Mouse (Mus musculus) brown adipose tissue, adult 24 weeks (tissue): ENCODE data around the gene Vmn1r195. TPM values are rescaled to one million over a fixed set of nuclear protein-coding genes. Genes with fewer than 3 reads are reported as not detected.
"Not testable (repeated sequence)": the region's sequence is repeated elsewhere in the genome, so short reads cannot be mapped to it uniquely, and the experiment has no call there.

Source experiments
- H3K27ac ChIP-seq: fragments of 200-500 bp; replicated peaks from 2 replicates; pipeline ENCODE4 v1.5.1; 2012; ENCODE audit warnings: low read depth, mild to moderate bottlenecking, low read length
- H3K4me1 ChIP-seq: fragments of 200-500 bp; 2 replicates; pipeline ENCODE4 v1.6.1; 2012; ENCODE audit warnings: low read length, mixed read lengths; ENCODE audit not compliant: control insufficient read depth, insufficient read depth, insufficient read length
- H3K4me3 ChIP-seq: fragments of 200-500 bp; 2 replicates; pipeline ENCODE4 v1.5.1; 2012; ENCODE audit warnings: low read depth, mild to moderate bottlenecking, low read length, moderate library complexity; ENCODE audit not compliant: insufficient read depth
- polyA plus RNA-seq: library from polyadenylated mRNA; stranded (reverse); fragments of >200 nt; gene quantifications from 2 replicates; pipeline ENCODE4 v1.2.4, GENCODE M21; 2012; ENCODE audit not compliant: missing spikeins, insufficient read depth, insufficient read length

Gene Vmn1r195
- polyA plus RNA-seq, result not detected in 2 replicates

GRCm38 (mm10) chr13:22270222-22270621 is at the start of gene Vmn1r195:
Gene Vmn1r195, plus strand, starts transcription at chr13:22270522.
- not testable (repeated sequence) for H3K27ac ChIP-seq, H3K4me3 ChIP-seq, H3K4me1 ChIP-seq

DNA sequence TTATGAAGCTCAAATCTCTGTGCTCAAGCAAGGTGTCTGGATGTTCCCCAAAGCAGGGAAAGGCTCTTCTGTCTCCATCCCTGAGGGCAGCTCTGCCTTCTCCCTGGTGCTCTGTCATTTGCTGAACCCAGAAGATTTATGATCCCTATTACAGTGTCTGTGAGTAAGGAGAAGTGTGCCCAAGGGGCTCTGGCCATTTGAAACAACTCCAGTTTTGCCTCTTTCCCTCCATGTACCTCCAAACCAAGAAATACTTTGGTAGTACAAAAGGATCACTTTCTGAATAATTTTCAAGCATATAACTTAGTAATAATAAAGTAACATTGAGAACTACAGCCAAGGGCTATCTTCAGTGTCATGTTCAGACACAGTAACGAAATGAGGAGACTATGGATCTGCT is 47.3 kb upstream of the Vmn1r195 start, which contains the start of gene Vmn1r193:
Vmn1r193 (minus strand) TSS at position 101 of the 400 bp plus-strand sequence.
- not testable (repeated sequence) for H3K27ac ChIP-seq, H3K4me1 ChIP-seq

DNA sequence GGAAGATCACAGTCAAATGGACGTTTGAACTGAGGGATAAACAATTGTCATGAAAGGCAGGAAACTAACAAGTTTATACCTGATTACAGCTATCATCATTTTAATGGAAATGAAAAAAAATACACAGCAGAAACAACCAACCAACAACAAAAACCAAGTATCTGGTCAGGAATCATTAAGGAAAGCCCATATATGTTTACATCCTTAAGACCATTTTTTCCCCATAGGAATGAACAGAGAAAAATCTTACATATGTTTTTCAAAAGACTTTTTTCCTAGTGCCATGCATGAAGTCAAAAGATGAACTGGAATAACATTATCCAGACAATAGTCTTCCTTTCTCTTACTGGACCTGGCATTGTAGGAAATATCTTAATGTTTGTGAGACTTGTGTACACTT is 26.4 kb upstream of the Vmn1r195 start, which contains the start of gene Vmn1r194:
Vmn1r194 (plus strand) TSS at position 301 of the 400 bp plus-strand sequence.
- no peak within 1 kb of the TSS for H3K27ac ChIP-seq
- no peak within 1 kb of the TSS for H3K4me3 ChIP-seq
- H3K4me1 ChIP-seq, result no peaks in the 10 kb centered on the region

More for the DNA sequence above, 47.3 kb upstream of the Vmn1r195 start, which contains the start of gene Vmn1r193:
- not testable (repeated sequence) for H3K4me3 ChIP-seq

- Histone ChIP-seq H3K27ac (no peak overlapping the region), H3K4me1 (no peaks in the 10 kb centered on the region), H3K4me3 (no peak overlapping the region)
These were observed 1.4 kb downstream of the Vmn1r195 start for GRCm38 (mm10) chr13:22271721-22272120.

DNA sequence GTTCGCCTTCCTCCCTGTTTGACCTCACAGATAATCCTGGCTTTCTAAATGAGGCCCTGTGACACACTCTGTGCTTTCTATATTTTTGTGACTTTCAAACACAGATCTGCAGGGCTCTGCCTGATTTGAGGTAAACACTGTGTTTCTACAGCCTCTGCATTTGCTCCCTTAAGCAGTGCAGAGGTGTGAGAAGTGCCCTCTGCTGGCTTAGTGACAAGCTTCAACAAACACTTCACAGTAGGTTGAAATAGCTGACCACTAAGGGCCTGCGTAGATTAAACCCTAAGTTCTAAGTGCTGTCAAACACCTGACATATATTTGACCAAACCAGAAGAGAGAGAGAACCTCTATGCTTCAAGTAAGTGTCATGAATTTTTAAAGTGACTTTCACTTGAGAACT is 14.3 kb downstream of the Vmn1r195 start:
- Histone ChIP-seq H3K27ac (no peak overlapping the region), H3K4me3 (no peak overlapping the region), H3K4me1 (no peaks in the 10 kb centered on the region)

DNA sequence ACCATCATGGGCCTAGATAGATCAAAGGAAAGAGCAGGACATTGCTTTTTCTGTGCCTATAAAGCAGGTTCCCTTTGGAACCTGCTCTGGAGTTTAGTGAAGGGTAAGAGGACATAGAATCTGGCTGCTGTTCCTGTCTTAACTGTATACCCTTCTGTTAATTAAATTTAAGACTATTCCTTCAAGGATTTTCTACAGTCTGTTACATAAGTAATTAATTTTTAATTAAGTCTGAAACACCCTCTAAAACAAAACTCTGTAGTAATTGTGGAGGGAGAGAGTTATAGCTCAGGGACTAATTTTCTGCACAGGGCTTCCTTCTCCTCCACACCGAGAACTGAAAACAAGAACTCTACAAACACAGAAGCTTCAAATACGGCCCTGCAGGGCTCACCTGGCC is 19.3 kb downstream of the Vmn1r195 start, which contains the start of gene Vmn1r196:
Vmn1r196 (plus strand) TSS at position 301 of the 400 bp plus-strand sequence.
- no peak within 1 kb of the TSS for H3K27ac ChIP-seq
- H3K4me1 ChIP-seq, result no peaks in the 10 kb centered on the region
- no peak within 1 kb of the TSS for H3K4me3 ChIP-seq

DNA sequence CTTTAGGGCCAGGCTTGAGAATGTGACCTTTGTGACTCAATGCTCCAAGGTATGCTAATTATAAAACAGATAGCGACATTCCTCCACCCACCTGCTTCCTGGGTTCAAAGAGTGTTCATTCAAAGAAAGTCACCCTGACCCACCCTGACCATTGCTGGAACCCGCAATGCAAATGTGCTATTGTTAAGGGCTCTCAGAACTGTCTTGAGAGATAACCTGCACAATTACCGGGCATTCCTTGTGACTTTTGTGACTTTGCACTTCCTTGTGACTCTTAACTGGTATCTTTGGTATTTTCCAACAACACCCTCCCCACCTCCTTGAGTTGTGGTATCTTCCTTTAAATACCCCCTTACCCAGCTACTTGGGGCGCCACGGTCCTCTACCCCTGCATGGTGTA is 37.8 kb downstream of the Vmn1r195 start:
- H3K4me1 ChIP-seq, H3K4me3 ChIP-seq, H3K27ac ChIP-seq: not testable (repeated sequence)

GRCm38 (mm10) chr13:22315361-22315760 is 45.0 kb downstream of the Vmn1r195 start:
- Histone ChIP-seq H3K4me3 (no peak overlapping the region), H3K27ac (no peak overlapping the region), H3K4me1 (no peaks in the 10 kb centered on the region)

- Histone ChIP-seq H3K4me3 (no peak overlapping the region), H3K4me1 (no peaks in the 10 kb centered on the region), H3K27ac (no peak overlapping the region)
These were observed 47.0 kb downstream of the Vmn1r195 start for GRCm38 (mm10) chr13:22317366-22317765.

GRCm38 (mm10) chr13:22320091-22320490 is 49.8 kb downstream of the Vmn1r195 start:
- Histone ChIP-seq H3K4me1 (no peaks in the 10 kb centered on the region), H3K4me3 (no peak overlapping the region), H3K27ac (no peak overlapping the region)

DNA sequence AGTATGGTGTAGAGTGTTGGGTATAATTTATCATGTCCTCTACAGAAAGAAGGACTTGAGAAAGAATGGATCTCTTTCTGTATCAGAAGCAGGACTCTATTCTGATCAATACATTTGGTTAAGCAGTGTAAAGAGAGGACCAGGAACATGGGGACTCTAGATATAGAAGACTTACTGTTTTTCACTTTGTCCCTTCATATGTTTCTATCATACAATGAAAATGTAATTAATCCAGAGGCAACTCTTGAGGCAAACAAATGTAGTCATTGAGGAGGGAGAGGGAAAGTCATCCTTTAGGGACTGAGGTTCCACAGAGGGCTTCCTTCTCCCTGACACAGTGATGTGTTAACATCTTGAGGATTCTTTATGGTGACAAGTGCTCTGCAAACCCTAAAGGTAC is 54.0 kb downstream of the Vmn1r195 start, which contains the start of gene Vmn1r197:
Vmn1r197 (plus strand) TSS at position 301 of the 400 bp plus-strand sequence.
- H3K27ac ChIP-seq, result no peak within 1 kb of the TSS
- H3K4me3 ChIP-seq, result no peak within 1 kb of the TSS
- no peaks in the 10 kb centered on the region for H3K4me1 ChIP-seq

Other genes with a start within 250 kb of the Vmn1r195 start
- not detected in 2 replicates for gene Hist1h2ah, start 235.0 kb upstream of the Vmn1r195 start, polyA plus RNA-seq
- not detected in 2 replicates for gene Hist1h2bk, start 234.7 kb upstream of the Vmn1r195 start, polyA plus RNA-seq
- gene Hist1h4i, start 229.2 kb upstream of the Vmn1r195 start, polyA plus RNA-seq, result 1.9 and 6.6 TPM in 2 replicates
- gene Hist1h2ag, start 227.6 kb upstream of the Vmn1r195 start, polyA plus RNA-seq, result not detected in 2 replicates
- not detected in 2 replicates for gene Hist1h2bj, start 227.3 kb upstream of the Vmn1r195 start, polyA plus RNA-seq
- not detected in 2 replicates for gene Vmn1r188, start 186.1 kb upstream of the Vmn1r195 start, polyA plus RNA-seq
- gene Vmn1r189, start 164.7 kb upstream of the Vmn1r195 start, polyA plus RNA-seq, result not detected in 2 replicates
- not detected in 2 replicates for gene Vmn1r191, start 86.6 kb upstream of the Vmn1r195 start, polyA plus RNA-seq
- gene Vmn1r192, start 79.4 kb upstream of the Vmn1r195 start, polyA plus RNA-seq, result not detected in 2 replicates
- gene Vmn1r193, start 47.4 kb upstream of the Vmn1r195 start, polyA plus RNA-seq, result not detected in 2 replicates
- gene Vmn1r194, start 26.3 kb upstream of the Vmn1r195 start, polyA plus RNA-seq, result not detected in 2 replicates
- gene Vmn1r196, start 19.4 kb downstream of the Vmn1r195 start, polyA plus RNA-seq, result not detected in 2 replicates
- not detected in 2 replicates for gene Vmn1r197, start 54.1 kb downstream of the Vmn1r195 start, polyA plus RNA-seq
- gene Vmn1r198, start 79.8 kb downstream of the Vmn1r195 start, polyA plus RNA-seq, result not detected in 2 replicates
- not detected in 2 replicates for gene Vmn1r199, start 109.3 kb downstream of the Vmn1r195 start, polyA plus RNA-seq
- not detected in 2 replicates for gene Vmn1r200, start 119.9 kb downstream of the Vmn1r195 start, polyA plus RNA-seq
- gene Vmn1r201, start 201.4 kb downstream of the Vmn1r195 start, polyA plus RNA-seq, result not detected in 2 replicates
- not detected in 2 replicates for gene Vmn1r202, start 234.9 kb downstream of the Vmn1r195 start, polyA plus RNA-seq
- not detected in 2 replicates for gene Vmn1r203, start 247.6 kb downstream of the Vmn1r195 start, polyA plus RNA-seq